In the genomic region with DNA sequence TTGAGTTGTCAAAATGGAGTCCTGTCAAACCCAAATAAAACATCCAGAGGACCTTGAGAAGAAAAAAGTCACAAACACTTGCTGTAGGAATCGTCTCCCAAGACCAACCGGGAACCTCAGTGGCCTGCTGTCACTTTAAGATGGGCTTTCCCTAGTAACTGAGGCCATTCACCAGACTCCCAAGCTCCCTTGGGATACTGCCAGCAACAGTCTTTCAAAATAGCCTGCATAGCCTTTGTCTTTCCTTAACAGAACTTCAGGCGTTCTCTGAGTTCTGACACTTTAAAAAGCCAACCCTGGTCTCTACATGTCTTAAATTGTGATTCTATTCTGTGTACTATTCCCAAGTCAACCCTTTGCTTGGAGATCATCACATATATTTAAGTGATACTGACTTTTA, we compare ENCODE assay signal across 8 mouse cellular contexts.
DNase-seq lines count a peak whose midpoint lies in the region; ATAC-seq and TF ChIP-seq lines count a peak whose summit lies in the region.
"Had no signal": no experiment of that assay in that cellular context is flagged by ENCODE, and none has a peak within 500 bp of the region (broad histone marks: within the 10 kb centered on the region; RNA-seq: fewer than 3 reads in every experiment).

No protein-coding gene starts in this region.

- no peaks in the 10 kb centered on the region for H3K36me3 ChIP-seq in kidney, adult 2 months (ENCODE audit: control insufficient read depth, insufficient read depth, low read length)
- H3K36me3 ChIP-seq in kidney, embryonic 15.5 days, result no peaks in the 10 kb centered on the region
- no peaks in the 10 kb centered on the region for H3K36me3 ChIP-seq in kidney, embryonic 16.5 days (ENCODE audit: insufficient read depth, low read length)
- H3K36me3 ChIP-seq: limb, embryonic 15.5 days had no signal

- no peak overlapping the region for H3K9ac ChIP-seq in kidney, embryonic 15.5 days
- no peak overlapping the region for H3K9ac ChIP-seq in kidney, embryonic 16.5 days (replicated peaks; ENCODE audit: low read length)
- H3K9ac ChIP-seq: limb, embryonic 15.5 days had no signal

- H3K27ac ChIP-seq in kidney, adult 2 months (ENCODE audit: insufficient read depth, low read depth, low read length), result 0 out of 2 replicates have a peak overlapping the region, but pooled peaks have one; percentile 39
- H3K27ac ChIP-seq in kidney, embryonic 15.5 days, result no peak overlapping the region
- peak overlapping the region; percentile 22 for H3K27ac ChIP-seq in kidney, embryonic 16.5 days (ENCODE audit: low read length)
- H3K27ac ChIP-seq: limb, embryonic 15.5 days had no signal

- no peak for TF ChIP-seq POLR2A in kidney, adult 2 months (IDR thresholded peaks at IDR 0.05; ENCODE audit: low read depth, low read length)

- peak; percentile 77 for DNase-seq in kidney, adult 2 months
- peak; percentile 70 for DNase-seq in Muller cell, postnatal 12 days (ENCODE audit: inconsistent ontology term)
- DNase-seq in brain, adult 2 months (ENCODE audit: low read depth, low spot score), result peak; percentile 31
- no peak for DNase-seq in thymus, postnatal 4 days
- no peak for DNase-seq in embryo, embryonic 9.5 days (ENCODE audit: extremely low spot score)

- H3K27me3 ChIP-seq in kidney, adult 2 months (replicated peaks; ENCODE audit: control insufficient read depth, insufficient read depth, low read length), result no peaks in the 10 kb centered on the region
- no peaks in the 10 kb centered on the region for H3K27me3 ChIP-seq in kidney, embryonic 15.5 days
- H3K27me3 ChIP-seq in kidney, embryonic 16.5 days (ENCODE audit: insufficient read depth, low read length), result no peaks in the 10 kb centered on the region
- H3K27me3 ChIP-seq: limb, embryonic 15.5 days had no signal

- H3K9me3 ChIP-seq in kidney, embryonic 15.5 days (replicated peaks), result no peaks in the 10 kb centered on the region
- peaks cover 4% of the 10 kb centered on the region; the same call in 1 of the 2 replicates for H3K9me3 ChIP-seq in kidney, embryonic 16.5 days (ENCODE audit: low read length)
- H3K9me3 ChIP-seq: limb, embryonic 15.5 days had no signal

- H3K4me2 ChIP-seq in kidney, embryonic 15.5 days, result no peak overlapping the region
- H3K4me2 ChIP-seq in kidney, embryonic 16.5 days (replicated peaks; ENCODE audit: low read depth, low read length), result no peak overlapping the region
- H3K4me2 ChIP-seq: limb, embryonic 15.5 days had no signal

- no peak for ATAC-seq in kidney, embryonic 15.5 days (replicated peaks; ENCODE audit: low FRiP score)
- ATAC-seq in kidney, embryonic 16.5 days (ENCODE audit: low FRiP score, low TSS enrichment), result no peak

- WGBS in kidney, adult 2 months, result 35% methylated on average over 3 of the region's 3 CpGs
- 56% methylated on average over 3 of the region's 3 CpGs for WGBS in kidney, embryonic 15.5 days
- WGBS in kidney, embryonic 16.5 days, result 52% methylated on average over 3 of the region's 3 CpGs

- no peak for TF ChIP-seq CTCF in kidney, adult 2 months (conservative IDR thresholded peaks at IDR 0.05; ENCODE audit: insufficient read depth, insufficient read length, low read depth, low read length)

- peaks cover 8% of the 10 kb centered on the region for H3K4me1 ChIP-seq in kidney, adult 2 months (ENCODE audit: control insufficient read depth, insufficient read depth, low read length)
- H3K4me1 ChIP-seq in kidney, embryonic 15.5 days, result peaks cover 20% of the 10 kb centered on the region
- peaks cover 14% of the 10 kb centered on the region; the same call in 1 of the 2 replicates for H3K4me1 ChIP-seq in kidney, embryonic 16.5 days (ENCODE audit: insufficient read depth, low read length)
- H3K4me1 ChIP-seq: limb, embryonic 15.5 days had no signal

- no peak overlapping the region for H3K4me3 ChIP-seq in kidney, adult 2 months (ENCODE audit: insufficient read depth, low read depth, low read length)
- no peak overlapping the region for H3K4me3 ChIP-seq in kidney, embryonic 15.5 days (replicated peaks)
- no peak overlapping the region for H3K4me3 ChIP-seq in kidney, embryonic 16.5 days (ENCODE audit: low read length)
- H3K4me3 ChIP-seq: limb, embryonic 15.5 days had no signal

Comparison
In these comparisons a context has a peak if more than half of its experiments do, and no peak if none do; other contexts are left out.
1. DNase-seq: peak in kidney, adult 2 months (single experiment), Muller cell, postnatal 12 days (single experiment) and brain, adult 2 months (single experiment); none in thymus, postnatal 4 days (single experiment) and embryo, embryonic 9.5 days (single experiment).